Mouse (Mus musculus): Measurements from ENCODE around the gene Tcfl5. TPM values are rescaled to one million over a fixed set of nuclear protein-coding genes. Genes with fewer than 3 reads are reported as not detected.

Gene Tcfl5
- not detected in 2 replicates for polyA plus RNA-seq (2015; fragmentation: Nextera tagmentation; extraction: Ambion mirVana)

DNA sequence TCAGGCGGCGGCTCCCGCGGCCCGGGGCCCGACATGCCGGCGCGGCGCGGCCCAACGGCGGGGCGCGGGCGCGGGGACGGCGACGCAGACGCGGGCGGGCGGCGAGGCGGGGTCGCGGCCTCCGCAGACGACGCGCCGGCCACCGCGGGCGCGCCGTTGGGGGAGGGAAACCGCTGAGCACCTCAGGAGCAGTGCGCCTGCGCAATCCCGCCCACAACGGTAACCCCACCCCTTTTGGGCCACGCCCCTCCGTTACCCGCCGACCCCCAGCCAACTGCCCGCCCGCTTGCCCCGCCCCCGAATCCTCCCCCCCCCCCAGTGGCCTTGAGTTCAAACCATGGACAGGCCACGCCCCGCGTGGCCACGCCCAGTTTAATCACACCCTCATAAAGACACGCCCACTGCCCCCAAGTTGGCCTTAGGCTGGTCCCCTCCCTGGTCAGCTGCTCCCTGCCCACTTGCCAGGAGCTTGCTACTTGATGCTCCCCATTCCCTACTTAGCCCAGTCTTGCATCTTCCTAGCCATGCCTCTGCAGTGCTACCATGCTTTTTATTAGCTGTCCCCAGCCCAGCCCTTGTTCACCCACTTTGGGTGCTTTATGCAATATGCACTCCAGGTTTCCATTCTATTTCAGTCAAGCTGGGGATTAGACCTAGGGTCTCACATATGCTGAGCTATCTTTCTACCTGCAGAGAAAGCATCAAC, at the start of gene Tcfl5:
Gene Tcfl5, minus strand, starts transcription at position 154 of the 706 bp plus-strand sequence.
- Histone ChIP-seq H3K9ac (ENCODE audit: low read length) (no peak within 1 kb of the TSS), H3K4me3 (ENCODE audit: low read length) (peak within 1 kb of the TSS; percentile 35), H3K36me3 (ENCODE audit: control insufficient read depth, insufficient read depth) (0 out of 2 replicates have a peak, but pooled peaks cover 3% of the 10 kb centered on the region), H3K4me1 (ENCODE audit: control insufficient read depth, insufficient read depth, low read length) (no peaks in the 10 kb centered on the region), H3K4me2 (ENCODE audit: low read depth, low read length) (peak within 1 kb of the TSS; percentile 51), H3K27me3 (ENCODE audit: control insufficient read depth, insufficient read depth, low read length) (peaks cover 55% of the 10 kb centered on the region), H3K27ac (ENCODE audit: low read length) (no peak within 1 kb of the TSS), H3K9me3 (replicated peaks; ENCODE audit: control insufficient read depth, low read length) (peaks cover 14% of the 10 kb centered on the region)
- WGBS, result 3% methylated on average over 40 of the region's 56 CpGs
- ATAC-seq (replicated peaks; ENCODE audit: extremely low read depth, insufficient read depth, low FRiP score), result no peak

- 80% methylated on average over 5 of the region's 5 CpGs for WGBS
- Histone ChIP-seq H3K9me3 (replicated peaks; ENCODE audit: control insufficient read depth, low read length) (no peaks in the 10 kb centered on the region), H3K9ac (ENCODE audit: low read length) (no peak overlapping the region), H3K36me3 (ENCODE audit: control insufficient read depth, insufficient read depth) (peaks cover 54% of the 10 kb centered on the region), H3K4me2 (ENCODE audit: low read depth, low read length) (no peak overlapping the region), H3K4me3 (ENCODE audit: low read length) (no peak overlapping the region), H3K27me3 (ENCODE audit: control insufficient read depth, insufficient read depth, low read length) (no peaks in the 10 kb centered on the region), H3K4me1 (ENCODE audit: control insufficient read depth, insufficient read depth, low read length) (peaks cover 17% of the 10 kb centered on the region), H3K27ac (ENCODE audit: low read length) (no peak overlapping the region)
- no peak for ATAC-seq (replicated peaks; ENCODE audit: extremely low read depth, insufficient read depth, low FRiP score)
Observed at GRCm38 (mm10) chr2:180689841-180690240, 47.3 kb upstream of the Tcfl5 start.

GRCm38 (mm10) chr2:180684031-180684430, 41.5 kb upstream of the Tcfl5 start:
- no peak overlapping the region for H3K27ac ChIP-seq (ENCODE audit: low read length)
- 54% methylated on average over 4 of the region's 4 CpGs for WGBS
- no peaks in the 10 kb centered on the region for H3K27me3 ChIP-seq (ENCODE audit: control insufficient read depth, insufficient read depth, low read length)
- H3K4me1 ChIP-seq (ENCODE audit: control insufficient read depth, insufficient read depth, low read length), result no peaks in the 10 kb centered on the region
- H3K9me3 ChIP-seq (replicated peaks; ENCODE audit: control insufficient read depth, low read length), result no peaks in the 10 kb centered on the region
- no peak overlapping the region for H3K9ac ChIP-seq (ENCODE audit: low read length)
- ATAC-seq (replicated peaks; ENCODE audit: extremely low read depth, insufficient read depth, low FRiP score), result no peak
- H3K4me3 ChIP-seq (ENCODE audit: low read length), result no peak overlapping the region
- H3K36me3 ChIP-seq (ENCODE audit: control insufficient read depth, insufficient read depth), result peaks cover 70% of the 10 kb centered on the region
- H3K4me2 ChIP-seq (ENCODE audit: low read depth, low read length), result no peak overlapping the region

GRCm38 (mm10) chr2:180683524-180683923, 41.0 kb upstream of the Tcfl5 start:
- WGBS, result 86% methylated on average over 2 of the region's 2 CpGs
- no peak for ATAC-seq (replicated peaks; ENCODE audit: extremely low read depth, insufficient read depth, low FRiP score)
- H3K4me1 ChIP-seq (ENCODE audit: control insufficient read depth, insufficient read depth, low read length), result no peaks in the 10 kb centered on the region
- no peak overlapping the region for H3K4me2 ChIP-seq (ENCODE audit: low read depth, low read length)
- H3K9me3 ChIP-seq (replicated peaks; ENCODE audit: control insufficient read depth, low read length), result no peaks in the 10 kb centered on the region
- H3K9ac ChIP-seq (ENCODE audit: low read length), result no peak overlapping the region
- H3K27me3 ChIP-seq (ENCODE audit: control insufficient read depth, insufficient read depth, low read length), result no peaks in the 10 kb centered on the region
- H3K36me3 ChIP-seq (ENCODE audit: control insufficient read depth, insufficient read depth), result peaks cover 65% of the 10 kb centered on the region
- H3K4me3 ChIP-seq (ENCODE audit: low read length), result no peak overlapping the region
- H3K27ac ChIP-seq (ENCODE audit: low read length), result no peak overlapping the region

DNA sequence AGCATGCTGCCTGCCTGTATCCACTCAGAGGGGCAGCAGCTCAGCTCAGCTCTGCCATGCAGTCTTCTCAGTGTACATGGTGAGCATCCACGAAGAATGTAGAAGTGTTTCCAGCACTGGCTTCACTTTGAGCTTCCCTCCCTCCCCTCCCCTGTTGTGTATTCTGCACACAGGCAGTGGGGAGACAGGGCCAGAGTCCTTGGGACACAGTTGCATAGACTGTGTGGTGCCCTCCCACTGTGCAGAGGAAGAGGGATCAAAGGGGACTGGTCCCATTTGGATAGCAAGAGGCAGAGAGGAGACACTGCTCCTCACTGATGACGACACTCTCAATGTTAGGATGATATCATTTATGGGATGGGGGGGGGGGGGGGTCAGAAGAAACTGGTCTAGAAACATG, 38.7 kb upstream of the Tcfl5 start:
- Histone ChIP-seq H3K36me3 (ENCODE audit: control insufficient read depth, insufficient read depth) (peaks cover 46% of the 10 kb centered on the region), H3K4me1 (ENCODE audit: control insufficient read depth, insufficient read depth, low read length) (no peaks in the 10 kb centered on the region), H3K9me3 (replicated peaks; ENCODE audit: control insufficient read depth, low read length) (no peaks in the 10 kb centered on the region), H3K4me2 (ENCODE audit: low read depth, low read length) (no peak overlapping the region), H3K27ac (ENCODE audit: low read length) (no peak overlapping the region), H3K27me3 (ENCODE audit: control insufficient read depth, insufficient read depth, low read length) (no peaks in the 10 kb centered on the region), H3K9ac (ENCODE audit: low read length) (no peak overlapping the region), H3K4me3 (ENCODE audit: low read length) (no peak overlapping the region)
- WGBS, result 56% methylated on average over 2 of the region's 2 CpGs
- ATAC-seq (replicated peaks; ENCODE audit: extremely low read depth, insufficient read depth, low FRiP score), result no peak

DNA sequence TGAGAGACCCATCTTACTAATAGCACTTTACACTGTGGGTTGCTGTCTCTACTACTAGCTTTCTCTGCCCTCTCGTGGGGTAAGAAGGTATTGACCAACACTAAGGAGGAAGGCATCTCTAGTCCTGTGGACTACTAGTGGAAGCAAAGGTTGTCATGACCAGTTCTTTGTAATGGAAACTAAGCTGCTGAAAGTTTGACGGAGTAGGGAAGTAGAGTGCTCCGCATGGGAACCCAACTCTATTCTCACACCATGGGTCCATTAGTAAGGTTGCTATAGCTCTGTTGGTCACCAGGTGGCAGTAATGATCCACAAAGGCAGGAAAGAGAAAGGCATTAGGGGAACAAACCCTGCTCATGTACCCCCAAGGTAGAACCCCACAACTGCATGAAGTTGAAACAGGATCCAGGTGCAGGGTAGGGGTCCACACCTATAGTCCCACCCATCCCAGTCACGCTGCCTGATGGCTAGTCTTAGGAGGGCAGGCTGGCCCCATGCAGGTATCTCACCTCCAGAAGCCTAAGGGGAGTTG, 36.2 kb upstream of the Tcfl5 start:
- peaks cover 33% of the 10 kb centered on the region for H3K36me3 ChIP-seq (ENCODE audit: control insufficient read depth, insufficient read depth)
- ATAC-seq (replicated peaks; ENCODE audit: extremely low read depth, insufficient read depth, low FRiP score), result peak; percentile 59

GRCm38 (mm10) chr2:180676706-180677105, 34.2 kb upstream of the Tcfl5 start:
- Histone ChIP-seq H3K4me2 (ENCODE audit: low read depth, low read length) (no peak overlapping the region), H3K9ac (ENCODE audit: low read length) (no peak overlapping the region), H3K36me3 (ENCODE audit: control insufficient read depth, insufficient read depth) (peaks cover 32% of the 10 kb centered on the region), H3K27ac (ENCODE audit: low read length) (no peak overlapping the region), H3K27me3 (ENCODE audit: control insufficient read depth, insufficient read depth, low read length) (no peaks in the 10 kb centered on the region), H3K4me1 (ENCODE audit: control insufficient read depth, insufficient read depth, low read length) (no peaks in the 10 kb centered on the region), H3K4me3 (ENCODE audit: low read length) (no peak overlapping the region), H3K9me3 (replicated peaks; ENCODE audit: control insufficient read depth, low read length) (no peaks in the 10 kb centered on the region)
- WGBS, result 87% methylated on average over 2 of the region's 2 CpGs
- no peak for ATAC-seq (replicated peaks; ENCODE audit: extremely low read depth, insufficient read depth, low FRiP score)

More for the DNA sequence above, 36.2 kb upstream of the Tcfl5 start:
- H3K27me3 ChIP-seq (ENCODE audit: control insufficient read depth, insufficient read depth, low read length), result no peaks in the 10 kb centered on the region
- no peaks in the 10 kb centered on the region for H3K9me3 ChIP-seq (replicated peaks; ENCODE audit: control insufficient read depth, low read length)
- H3K27ac ChIP-seq (ENCODE audit: low read length), result no peak overlapping the region
- no peak overlapping the region for H3K4me3 ChIP-seq (ENCODE audit: low read length)
- 24% methylated on average over 4 of the region's 4 CpGs for WGBS
- H3K4me2 ChIP-seq (ENCODE audit: low read depth, low read length), result no peak overlapping the region
- no peak overlapping the region for H3K9ac ChIP-seq (ENCODE audit: low read length)
- H3K4me1 ChIP-seq (ENCODE audit: control insufficient read depth, insufficient read depth, low read length), result no peaks in the 10 kb centered on the region

DNA sequence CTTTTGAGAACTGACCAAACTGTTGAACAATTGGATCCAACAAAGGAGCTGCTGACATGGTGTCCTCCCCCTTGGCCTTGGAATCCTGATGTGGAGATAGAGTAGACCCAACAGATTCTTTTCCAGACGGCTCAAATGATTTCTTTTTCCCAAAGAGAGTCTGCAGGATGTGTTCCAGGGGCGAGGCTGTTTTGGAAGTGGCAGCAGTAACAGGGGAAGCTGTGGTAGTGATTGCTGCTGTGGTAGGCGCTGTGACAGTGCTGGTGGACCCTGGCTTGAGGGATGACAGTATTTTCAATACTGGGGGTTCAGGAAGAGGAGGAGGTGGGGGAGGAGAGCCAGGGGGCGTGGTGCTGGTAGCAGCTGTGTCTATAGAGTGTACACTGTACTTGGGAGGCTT, 19.5 kb upstream of the Tcfl5 start:
- Histone ChIP-seq H3K4me2 (ENCODE audit: low read depth, low read length) (no peak overlapping the region), H3K9me3 (replicated peaks; ENCODE audit: control insufficient read depth, low read length) (no peaks in the 10 kb centered on the region), H3K27me3 (ENCODE audit: control insufficient read depth, insufficient read depth, low read length) (no peaks in the 10 kb centered on the region), H3K9ac (ENCODE audit: low read length) (no peak overlapping the region), H3K36me3 (ENCODE audit: control insufficient read depth, insufficient read depth) (peaks cover 23% of the 10 kb centered on the region), H3K4me1 (ENCODE audit: control insufficient read depth, insufficient read depth, low read length) (peaks cover 6% of the 10 kb centered on the region; the same call in 1 of the 2 replicates), H3K4me3 (ENCODE audit: low read length) (no peak overlapping the region), H3K27ac (ENCODE audit: low read length) (no peak overlapping the region)
- no peak for ATAC-seq (replicated peaks; ENCODE audit: extremely low read depth, insufficient read depth, low FRiP score)
- 87% methylated on average over 4 of the region's 4 CpGs for whole genome bisulfite sequencing

DNA sequence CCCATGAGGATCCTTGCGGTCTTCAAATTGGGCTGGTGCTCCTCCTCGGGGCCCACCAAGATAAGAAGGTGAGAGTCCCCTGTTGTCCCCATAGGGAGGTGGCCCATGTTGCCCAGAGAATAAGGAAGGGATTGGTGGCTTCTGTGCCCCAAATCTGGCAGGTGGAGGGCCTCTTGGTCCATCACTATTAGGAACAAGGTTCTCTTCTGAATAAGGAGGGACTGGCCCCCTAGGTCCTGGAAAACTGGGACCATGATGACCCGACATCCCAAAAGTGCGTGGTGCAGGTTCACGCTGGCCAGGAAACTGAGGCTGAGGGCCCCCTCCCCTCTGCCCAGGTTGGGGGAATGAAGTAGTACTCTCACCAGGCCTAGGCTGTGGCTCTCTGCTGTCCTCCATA, 18.0 kb upstream of the Tcfl5 start:
- Histone ChIP-seq H3K4me2 (ENCODE audit: low read depth, low read length) (no peak overlapping the region), H3K9ac (ENCODE audit: low read length) (no peak overlapping the region), H3K4me3 (ENCODE audit: low read length) (no peak overlapping the region), H3K36me3 (ENCODE audit: control insufficient read depth, insufficient read depth) (peaks cover 12% of the 10 kb centered on the region), H3K27me3 (ENCODE audit: control insufficient read depth, insufficient read depth, low read length) (no peaks in the 10 kb centered on the region), H3K27ac (ENCODE audit: low read length) (no peak overlapping the region), H3K4me1 (ENCODE audit: control insufficient read depth, insufficient read depth, low read length) (peaks cover 6% of the 10 kb centered on the region; the same call in 1 of the 2 replicates), H3K9me3 (replicated peaks; ENCODE audit: control insufficient read depth, low read length) (no peaks in the 10 kb centered on the region)
- ATAC-seq (replicated peaks; ENCODE audit: extremely low read depth, insufficient read depth, low FRiP score), result no peak
- WGBS, result 85% methylated on average over 5 of the region's 5 CpGs
